In genomic region chr12:12379056-12379455, GRCm38 (mm10) we compare ENCODE assay signal across 22 mouse cellular contexts.
A peak's percentile ranks its signal among the peaks of the same experiment; 100 is the strongest.
DNase-seq lines count a peak whose midpoint lies in the region; ATAC-seq and TF ChIP-seq lines count a peak whose summit lies in the region.
"Had no signal": no experiment of that assay in that cellular context is flagged by ENCODE, and none has a peak within 500 bp of the region (broad histone marks: within the 10 kb centered on the region; RNA-seq: fewer than 3 reads in every experiment).

No protein-coding gene starts in this region.

- no peak for ATAC-seq in embryonic facial prominence, embryonic 11.5 days (replicated peaks; ENCODE audit: insufficient number of reproducible peaks, low FRiP score, low TSS enrichment, low read depth)
- ATAC-seq in lung, embryonic 14.5 days (ENCODE audit: insufficient read depth), result no peak
- ATAC-seq: activated CD4-positive, CD25-positive, alpha-beta regulatory T cell, adult 4 months; forebrain, embryonic 14.5 days; intestine, embryonic 16.5 days; Patski had no signal

- no peak overlapping the region for H3K4me2 ChIP-seq in embryonic facial prominence, embryonic 11.5 days (ENCODE audit: low read depth, low read length)
- H3K4me2 ChIP-seq in lung, embryonic 14.5 days, result no peak overlapping the region
- H3K4me2 ChIP-seq: embryonic facial prominence, embryonic 13.5 days; heart, embryonic 13.5 days; hindbrain, embryonic 15.5 days had no signal

- H3K27ac ChIP-seq in embryonic facial prominence, embryonic 11.5 days (replicated peaks; ENCODE audit: low read depth, low read length), result no peak overlapping the region
- no peak overlapping the region for H3K27ac ChIP-seq in embryonic facial prominence, embryonic 10.5 days (replicated peaks)
- no peak overlapping the region for H3K27ac ChIP-seq in lung, embryonic 14.5 days (ENCODE audit: low read depth)
- H3K27ac ChIP-seq: embryonic facial prominence, embryonic 13.5 days; heart, embryonic 13.5 days; hindbrain, embryonic 15.5 days had no signal

- 66% methylated on average over 2 of the region's 2 CpGs for WGBS in embryonic facial prominence, embryonic 11.5 days
- 66% methylated on average over 2 of the region's 2 CpGs for WGBS in embryonic facial prominence, embryonic 10.5 days
- WGBS in lung, embryonic 14.5 days, result 63% methylated on average over 2 of the region's 2 CpGs

- no peak overlapping the region for H3K4me3 ChIP-seq in embryonic facial prominence, embryonic 11.5 days (ENCODE audit: low read depth, low read length)
- H3K4me3 ChIP-seq in embryonic facial prominence, embryonic 10.5 days, result no peak overlapping the region
- H3K4me3 ChIP-seq in lung, embryonic 14.5 days (ENCODE audit: low read depth, low read length), result no peak overlapping the region
- H3K4me3 ChIP-seq: embryonic facial prominence, embryonic 13.5 days; heart, embryonic 13.5 days; hindbrain, embryonic 15.5 days had no signal

- no peak overlapping the region for H3K9ac ChIP-seq in embryonic facial prominence, embryonic 11.5 days (replicated peaks; ENCODE audit: low read length)
- H3K9ac ChIP-seq in lung, embryonic 14.5 days, result no peak overlapping the region
- H3K9ac ChIP-seq: embryonic facial prominence, embryonic 13.5 days; heart, embryonic 13.5 days; hindbrain, embryonic 15.5 days had no signal

- no peak for TF ChIP-seq CTCF in lung, embryonic 14.5 days (IDR thresholded peaks at IDR 0.05; ENCODE audit: low read depth)

- H3K36me3 ChIP-seq in embryonic facial prominence, embryonic 11.5 days (replicated peaks; ENCODE audit: control insufficient read depth, insufficient read depth, low read depth, low read length), result no peaks in the 10 kb centered on the region
- no peaks in the 10 kb centered on the region for H3K36me3 ChIP-seq in embryonic facial prominence, embryonic 10.5 days (replicated peaks)
- H3K36me3 ChIP-seq in lung, embryonic 14.5 days (ENCODE audit: insufficient read depth), result no peaks in the 10 kb centered on the region
- H3K36me3 ChIP-seq: embryonic facial prominence, embryonic 13.5 days; G1E had no signal

- peak; percentile 57 for DNase-seq in embryonic facial prominence, embryonic 11.5 days (ENCODE audit: low spot score)
- no peak for DNase-seq in embryonic facial prominence, embryonic 10.5 days (ENCODE audit: low spot score)
- peak; percentile 72 for DNase-seq in lung, embryonic 14.5 days
- no peak for DNase-seq in lung, adult 18-20 months
- DNase-seq in NIH3T3 (ENCODE audit: low read depth), result peak; percentile 23
- peak; percentile 21 for DNase-seq in forelimb bud, embryonic 11.5 days (ENCODE audit: low read depth, low spot score)
- no peak for DNase-seq in yolk sac, embryonic 10.5 days (ENCODE audit: low spot score)
- no peak for DNase-seq in cerebellum, adult 11 months
- DNase-seq: adrenal gland, postnatal 36 days; cerebellum, adult 8-10 months; cerebellum, postnatal 14 days; gastrocnemius, postnatal 36 days; heart, adult 11 months; heart, postnatal 36 days had no signal

- H3K9me3 ChIP-seq in embryonic facial prominence, embryonic 11.5 days (replicated peaks; ENCODE audit: control insufficient read depth, low read length), result no peaks in the 10 kb centered on the region
- H3K9me3 ChIP-seq in embryonic facial prominence, embryonic 10.5 days, result no peaks in the 10 kb centered on the region
- no peaks in the 10 kb centered on the region for H3K9me3 ChIP-seq in lung, embryonic 14.5 days (ENCODE audit: low read depth, low read length)
- H3K9me3 ChIP-seq: embryonic facial prominence, embryonic 13.5 days; G1E; heart, embryonic 13.5 days; hindbrain, embryonic 15.5 days had no signal

- H3K27me3 ChIP-seq in embryonic facial prominence, embryonic 11.5 days (ENCODE audit: control insufficient read depth, insufficient read depth, low read length), result no peaks in the 10 kb centered on the region
- no peaks in the 10 kb centered on the region for H3K27me3 ChIP-seq in embryonic facial prominence, embryonic 10.5 days (replicated peaks; ENCODE audit: low read depth, poor library complexity, severe bottlenecking)
- H3K27me3 ChIP-seq in lung, embryonic 14.5 days (ENCODE audit: insufficient read depth, low read length), result no peaks in the 10 kb centered on the region
- H3K27me3 ChIP-seq: embryonic facial prominence, embryonic 13.5 days; heart, embryonic 13.5 days; hindbrain, embryonic 15.5 days had no signal

- H3K4me1 ChIP-seq in embryonic facial prominence, embryonic 11.5 days (ENCODE audit: control insufficient read depth, insufficient read depth, low read length), result no peaks in the 10 kb centered on the region
- no peaks in the 10 kb centered on the region for H3K4me1 ChIP-seq in embryonic facial prominence, embryonic 10.5 days
- no peaks in the 10 kb centered on the region for H3K4me1 ChIP-seq in lung, embryonic 14.5 days (ENCODE audit: insufficient read depth)
- H3K4me1 ChIP-seq: embryonic facial prominence, embryonic 13.5 days; heart, embryonic 13.5 days; hindbrain, embryonic 15.5 days had no signal

Comparison
In these comparisons a context has a peak if more than half of its experiments do, and no peak if none do; other contexts are left out.
1. DNase-seq: peak in embryonic facial prominence, embryonic 11.5 days (single experiment), lung, embryonic 14.5 days (single experiment), NIH3T3 (single experiment) and forelimb bud, embryonic 11.5 days (single experiment); none in embryonic facial prominence, embryonic 10.5 days (single experiment), lung, adult 18-20 months (0 of 2), yolk sac, embryonic 10.5 days (single experiment) and cerebellum, adult 11 months (single experiment).